Mouse (Mus musculus): ENCODE measurements around the gene Pex16.

Pex16 gene

DNA sequence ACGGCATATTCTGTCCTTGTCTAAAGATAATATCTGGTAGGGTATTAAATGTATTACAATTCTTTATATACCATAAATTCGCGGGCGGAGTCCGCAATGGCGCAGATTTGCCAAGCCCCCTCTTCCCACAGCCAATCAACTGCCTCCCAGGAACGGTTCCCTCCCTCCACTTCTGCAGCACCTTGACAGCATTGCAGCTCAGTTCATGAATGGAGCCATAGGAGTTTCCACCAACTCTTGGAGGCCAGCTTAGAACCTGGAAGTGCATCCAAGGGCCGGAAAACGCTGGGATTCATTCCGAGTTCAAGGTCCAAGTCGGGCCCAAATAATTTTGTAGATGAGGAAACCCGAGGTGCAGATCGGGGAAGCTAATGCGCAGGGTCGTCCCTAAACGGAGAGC is at the start of gene Pex16, which contains the start of gene Large2:
Pex16 (plus strand) TSS at position 163 of the 400 bp plus-strand sequence.
Large2 (minus strand) TSS at position 356 of the 400 bp plus-strand sequence.
- DNase-seq (ENCODE audit: low spot score in 2 of 2), result peak; percentile 52 to 63

DNA sequence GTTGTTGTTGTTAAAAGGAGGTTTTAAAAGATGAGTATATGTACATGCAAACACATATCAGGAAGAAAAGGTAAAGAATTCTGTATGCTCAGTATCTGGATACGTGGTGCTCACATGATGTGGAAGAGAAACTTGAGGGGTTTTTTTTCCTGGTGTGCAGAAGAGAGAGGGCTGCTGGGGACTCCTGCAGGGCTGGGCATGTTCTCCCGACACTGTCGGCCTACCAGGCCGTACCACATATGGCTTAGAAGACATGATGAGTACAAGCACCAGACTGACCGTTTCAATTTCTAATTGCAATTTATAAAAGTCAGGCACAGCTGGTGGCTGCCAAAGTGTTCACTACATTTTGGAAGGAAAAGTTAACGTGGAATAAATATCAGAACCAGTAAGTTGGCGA is 48.8 kb upstream of the Pex16 start:
- no peak for DNase-seq (ENCODE audit: low spot score in 2 of 2)

DNA sequence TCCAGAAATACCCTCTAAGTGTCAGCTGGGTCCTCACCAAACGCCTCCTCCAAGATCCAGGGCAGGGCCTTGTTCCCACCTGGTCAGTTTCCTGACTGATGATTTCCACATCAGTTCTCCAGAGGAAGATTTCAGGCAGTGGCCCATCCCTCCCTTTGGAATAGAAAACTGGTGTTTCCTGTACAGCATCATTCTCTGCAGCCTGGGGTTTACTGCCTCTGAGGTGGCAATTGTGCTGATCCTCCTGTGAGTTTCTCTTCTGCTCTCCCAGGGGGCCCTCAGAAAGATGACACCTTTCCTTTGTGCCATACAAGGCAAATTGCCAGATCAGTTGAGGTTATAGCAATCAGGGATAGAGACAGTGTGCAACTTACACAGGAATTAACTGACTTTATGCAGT is 48.3 kb upstream of the Pex16 start:
- no peak for DNase-seq (ENCODE audit: low spot score in 2 of 2)

DNA sequence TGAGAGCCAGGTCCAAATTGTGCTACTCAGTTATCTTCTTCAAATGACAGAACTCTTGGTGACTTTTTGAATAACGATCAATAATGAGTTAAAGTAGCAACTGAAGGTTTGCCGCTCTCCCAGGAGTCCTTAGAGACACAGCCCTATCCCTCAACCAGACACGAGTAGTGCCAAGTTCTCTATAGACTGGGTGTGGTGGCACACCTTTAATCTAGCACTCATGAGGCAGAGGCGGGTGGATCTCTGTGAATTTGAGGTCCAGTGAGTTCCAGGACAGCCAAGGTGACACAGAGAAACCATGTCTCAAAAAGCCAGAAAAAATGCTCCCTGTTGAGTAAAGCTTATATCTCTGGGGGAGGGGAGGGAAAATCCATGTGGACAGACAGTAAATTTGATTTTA is 46.9 kb upstream of the Pex16 start:
- DNase-seq (ENCODE audit: low spot score in 2 of 2), result no peak

DNA sequence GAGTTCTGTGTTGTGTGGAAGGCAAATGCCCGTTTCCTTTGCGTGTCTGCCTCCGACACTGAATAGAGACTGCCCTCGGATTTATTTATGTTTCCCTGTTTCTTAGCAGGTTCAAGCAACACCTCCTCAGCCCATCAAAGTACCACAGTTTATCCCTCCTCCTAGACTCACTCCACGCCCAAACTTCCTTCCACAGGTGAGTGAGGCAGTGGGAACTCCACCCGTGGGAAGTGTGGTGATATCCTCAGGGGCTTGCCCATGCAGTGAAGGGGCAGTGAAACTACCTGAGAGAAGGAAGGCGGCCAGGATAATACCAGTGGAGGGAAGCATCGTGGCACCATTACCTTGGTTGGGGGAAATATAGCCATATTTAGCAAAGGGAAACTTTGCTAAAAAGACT is 46.3 kb upstream of the Pex16 start:
- no peak for DNase-seq (ENCODE audit: low spot score in 2 of 2)

DNA sequence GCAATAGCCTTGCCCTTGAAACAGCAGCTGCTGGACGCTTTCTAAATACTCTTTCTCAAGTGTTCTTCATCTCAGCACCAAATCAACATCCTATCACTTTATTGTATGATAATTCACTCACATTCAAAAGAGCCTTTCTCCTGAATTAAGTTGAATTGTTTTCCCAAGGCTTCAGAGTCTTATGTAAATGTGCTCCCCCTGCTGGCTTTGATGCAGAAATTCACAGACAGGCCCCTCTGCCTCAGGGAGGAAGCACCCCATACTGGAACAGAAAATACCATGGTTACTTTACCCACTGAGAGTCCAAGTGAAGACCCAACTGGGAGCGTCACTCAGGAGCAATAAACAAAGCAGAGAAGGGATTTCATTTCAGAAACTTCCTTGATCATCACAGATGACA is 43.6 kb upstream of the Pex16 start:
- peak; percentile 29 to 54 for DNase-seq (ENCODE audit: low spot score in 2 of 2)

DNA sequence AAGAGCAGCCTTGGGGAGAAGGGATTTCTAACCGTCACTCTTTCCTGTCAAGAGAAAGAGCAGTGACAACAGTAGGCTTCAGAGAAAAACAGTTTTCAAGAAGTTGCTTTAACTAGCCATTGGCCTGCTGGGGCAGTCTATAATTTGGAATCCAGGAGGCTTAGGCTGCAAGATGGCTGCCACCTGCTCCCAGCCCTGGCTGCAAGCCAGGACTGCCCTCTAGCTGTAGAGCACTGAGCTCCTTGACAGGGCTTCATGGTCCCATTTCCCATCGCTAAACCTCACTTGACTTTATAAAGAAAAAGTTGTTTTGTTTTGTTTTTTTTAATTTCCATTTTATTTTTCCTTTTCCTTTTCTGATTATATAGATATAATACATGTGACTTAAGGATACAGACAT is 43.1 kb upstream of the Pex16 start:
- DNase-seq (ENCODE audit: low spot score in 2 of 2), result no peak

DNA sequence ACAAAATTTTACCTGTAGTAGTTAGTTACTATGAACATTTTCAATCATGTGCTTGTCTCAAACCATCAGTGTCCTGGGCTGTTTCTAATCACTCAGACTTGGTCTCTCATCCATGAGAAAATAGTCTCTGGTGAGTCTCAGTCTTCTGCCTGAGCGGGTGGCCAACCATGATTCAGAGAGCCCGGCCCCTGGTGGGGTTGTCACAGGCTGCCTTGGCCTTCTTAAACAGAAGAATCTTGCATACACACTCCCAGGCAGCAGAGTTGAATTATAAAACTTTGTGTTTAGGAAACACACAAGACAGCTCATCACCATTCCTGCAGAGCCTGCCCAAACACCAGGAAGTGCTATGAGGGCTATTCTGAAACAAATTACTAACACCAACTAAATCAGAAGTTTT is 42.6 kb upstream of the Pex16 start:
- DNase-seq (ENCODE audit: low spot score in 2 of 2), result no peak

DNA sequence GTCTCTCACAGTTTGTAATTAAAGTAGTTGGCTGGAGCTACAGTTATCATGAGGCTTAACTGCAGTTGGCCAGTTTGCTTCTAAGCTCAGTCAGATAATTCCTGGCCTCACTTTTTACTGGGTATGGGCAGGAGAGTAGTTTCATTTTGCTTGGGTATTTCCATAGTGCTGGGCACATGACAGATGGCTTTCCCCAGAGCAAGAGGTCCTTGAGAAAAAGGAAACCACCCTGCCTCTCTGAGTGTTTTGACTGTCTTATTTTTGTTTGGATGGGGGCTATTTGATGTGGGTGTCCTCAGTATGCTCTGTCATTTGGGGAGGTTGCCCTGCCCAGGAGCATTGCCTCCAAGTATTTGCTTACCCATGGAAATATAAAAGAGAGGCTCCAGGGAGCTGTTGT is 32.1 kb upstream of the Pex16 start:
- no peak for DNase-seq (ENCODE audit: low spot score in 2 of 2)

DNA sequence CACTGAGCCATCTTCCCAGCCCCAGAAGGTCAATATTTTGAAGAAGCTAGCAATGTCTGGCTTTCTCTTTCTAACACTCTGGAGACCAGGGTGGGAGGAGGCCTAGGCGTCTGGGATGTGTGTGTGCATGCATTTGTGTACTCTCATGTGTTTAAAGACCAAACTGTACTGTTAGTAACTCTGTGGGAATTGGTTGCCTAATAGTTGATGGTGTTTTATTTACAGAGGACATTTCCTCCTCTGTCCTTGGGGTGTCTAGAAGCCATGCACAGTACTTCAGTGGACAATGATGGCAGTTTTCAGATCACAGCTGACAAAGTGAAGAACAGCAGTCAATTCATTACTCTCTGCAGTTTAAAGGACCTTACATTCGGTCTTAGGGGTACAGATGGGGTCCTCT is 27.3 kb upstream of the Pex16 start:
- DNase-seq (ENCODE audit: low spot score in 2 of 2), result no peak

DNA sequence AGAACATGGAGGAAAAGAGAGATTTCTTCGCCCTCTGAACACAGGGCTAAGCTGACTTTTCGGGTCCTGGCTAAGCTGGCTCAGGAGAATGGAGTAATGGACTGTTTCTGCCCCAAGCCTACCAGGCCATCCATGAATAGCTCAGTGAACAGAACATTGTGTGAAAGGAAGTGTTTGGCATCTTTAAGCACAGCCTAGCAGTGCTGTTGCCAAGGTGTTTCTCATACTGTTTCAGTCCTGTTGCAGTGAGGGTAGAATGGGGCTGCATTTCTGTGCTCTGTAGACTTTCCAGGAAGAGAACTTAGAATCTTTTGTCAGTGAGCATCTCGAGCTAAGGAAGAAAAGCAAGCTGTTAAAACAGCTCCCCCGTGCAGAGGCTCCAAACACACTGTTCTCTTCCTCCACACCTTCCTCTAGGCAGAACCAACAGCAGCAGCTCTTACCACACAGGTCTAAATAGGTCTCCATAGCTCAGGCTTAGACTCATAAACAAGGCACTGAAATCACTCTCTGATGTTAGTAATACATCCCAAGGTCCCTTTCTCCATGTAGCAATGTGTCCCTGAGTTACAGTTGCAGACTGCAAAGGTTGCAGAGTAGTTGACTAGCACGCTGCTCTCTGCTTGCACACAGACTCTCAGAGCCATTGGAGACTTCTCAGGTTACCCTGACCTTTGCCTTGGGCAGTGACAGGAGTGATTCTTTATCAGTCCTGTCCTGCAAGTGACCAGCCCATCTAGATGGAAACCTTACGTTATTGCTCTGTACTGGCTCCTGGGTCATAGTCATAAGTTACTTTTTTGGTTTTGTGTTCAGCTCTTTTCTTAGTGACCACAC is 24.7 kb upstream of the Pex16 start:
- DNase-seq (ENCODE audit: low spot score in 2 of 2), result no peak

DNA sequence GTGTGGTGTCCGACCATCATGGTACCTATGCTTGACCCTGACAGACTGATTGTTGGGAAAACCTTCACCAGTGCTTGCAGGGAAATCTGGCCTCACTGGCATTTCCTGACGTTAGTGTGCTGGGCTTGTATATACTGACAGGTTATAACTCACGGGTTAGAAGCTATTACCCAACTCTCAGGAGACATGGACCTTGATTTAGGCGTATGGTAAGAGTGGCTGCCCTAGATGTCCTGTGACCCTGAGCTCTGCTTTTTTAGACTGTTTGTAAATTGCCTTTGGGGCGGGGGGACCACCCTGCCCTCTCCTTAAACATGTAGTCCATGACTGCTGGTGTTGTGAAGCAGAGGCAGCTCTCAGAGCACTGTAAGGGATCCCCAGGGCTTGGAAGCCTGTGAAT is 23.8 kb upstream of the Pex16 start:
- DNase-seq (ENCODE audit: low spot score in 2 of 2), result no peak

DNA sequence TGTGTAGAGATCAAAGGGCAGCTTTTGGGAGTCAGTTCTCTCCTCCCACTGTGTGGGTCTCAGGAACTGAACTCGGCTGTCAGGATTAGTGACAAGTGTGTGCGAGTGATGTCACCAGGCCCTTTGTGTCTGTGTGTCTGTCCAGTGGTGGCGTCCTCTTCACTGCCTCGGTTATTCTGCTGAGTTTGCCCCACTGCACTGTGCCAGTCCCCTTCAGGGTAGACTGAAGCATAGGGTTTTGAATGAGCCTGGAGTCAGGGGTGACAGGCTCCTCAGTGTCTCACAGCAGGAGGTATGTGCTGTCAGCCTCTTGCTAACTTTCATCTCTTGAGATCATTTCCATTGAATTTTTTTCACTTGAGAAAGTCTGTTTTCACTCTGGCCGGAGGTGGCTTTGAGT is 21.1 kb upstream of the Pex16 start:
- DNase-seq (ENCODE audit: low spot score in 2 of 2), result no peak

DNA sequence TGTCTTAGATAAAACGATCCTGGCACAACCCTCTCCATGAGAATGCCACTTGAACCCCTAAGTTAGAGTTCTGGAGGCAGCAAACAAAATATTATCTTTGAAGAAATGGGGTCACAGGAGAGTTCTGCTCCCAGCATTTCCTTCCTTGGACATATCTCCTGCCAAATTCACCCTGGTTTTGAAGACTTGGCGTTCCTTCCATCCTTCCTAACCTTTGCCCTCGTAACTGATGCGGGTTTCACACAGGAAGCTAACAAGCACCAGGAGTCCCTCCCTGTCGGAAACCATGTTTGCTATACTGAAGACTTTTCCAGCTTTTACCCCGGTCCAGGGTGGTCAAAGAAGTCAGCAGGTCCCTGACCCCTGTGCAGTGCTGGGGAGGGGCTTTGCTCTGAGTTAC is 20.3 kb upstream of the Pex16 start:
- no peak for DNase-seq (ENCODE audit: low spot score in 2 of 2)

DNA sequence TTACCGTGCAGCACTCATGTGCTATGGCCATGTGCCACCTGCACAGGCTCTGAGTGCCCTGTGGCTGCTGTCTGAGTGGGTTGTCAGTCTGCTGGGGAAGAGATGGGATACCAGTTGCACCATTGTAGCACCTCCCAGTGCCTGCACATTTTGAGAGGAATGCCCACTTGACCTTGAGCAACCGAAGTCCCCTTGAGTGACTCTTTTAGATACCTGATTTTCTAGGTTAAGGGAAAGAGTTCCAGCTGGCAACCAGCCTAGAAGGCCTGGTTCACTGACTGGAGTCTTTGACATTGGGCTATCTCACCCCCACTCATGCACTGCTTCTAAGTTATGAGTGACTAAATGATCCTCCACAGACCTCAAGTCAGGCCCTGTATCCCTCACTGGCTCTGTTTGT is 15.2 kb upstream of the Pex16 start:
- no peak for DNase-seq (ENCODE audit: low spot score in 2 of 2)

DNA sequence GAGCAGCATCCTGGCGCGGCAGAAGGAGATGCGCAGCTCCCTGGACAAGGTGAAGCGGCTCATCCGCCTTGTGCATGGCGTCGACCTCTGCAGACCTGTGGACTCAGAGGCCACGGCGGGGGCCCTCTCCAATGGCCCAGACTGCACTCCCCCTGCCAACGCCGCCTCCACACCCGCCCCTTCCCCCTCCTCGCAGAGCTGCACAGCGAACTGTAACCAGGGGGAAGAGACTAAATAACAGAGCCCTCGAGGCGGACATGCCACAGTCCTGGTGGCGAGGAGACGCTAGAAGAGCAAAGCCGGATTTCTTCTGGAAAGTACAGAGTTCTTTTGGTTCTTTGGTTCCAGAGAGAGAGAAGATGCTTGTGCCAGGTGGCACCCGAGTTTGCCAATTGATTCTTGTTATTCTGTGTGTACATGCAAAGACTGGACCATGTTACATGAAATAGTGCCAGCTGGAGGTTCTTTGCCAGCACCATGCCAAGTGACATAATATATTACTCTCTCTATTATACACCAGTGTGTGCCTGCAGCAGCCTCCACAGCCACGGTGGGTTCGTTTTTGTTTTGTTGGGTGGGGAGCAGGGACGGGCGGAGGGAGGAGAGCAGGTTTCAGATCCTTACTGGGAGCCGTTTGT is 14.2 kb upstream of the Pex16 start:
- no peak for DNase-seq (ENCODE audit: low spot score in 2 of 2)

DNA sequence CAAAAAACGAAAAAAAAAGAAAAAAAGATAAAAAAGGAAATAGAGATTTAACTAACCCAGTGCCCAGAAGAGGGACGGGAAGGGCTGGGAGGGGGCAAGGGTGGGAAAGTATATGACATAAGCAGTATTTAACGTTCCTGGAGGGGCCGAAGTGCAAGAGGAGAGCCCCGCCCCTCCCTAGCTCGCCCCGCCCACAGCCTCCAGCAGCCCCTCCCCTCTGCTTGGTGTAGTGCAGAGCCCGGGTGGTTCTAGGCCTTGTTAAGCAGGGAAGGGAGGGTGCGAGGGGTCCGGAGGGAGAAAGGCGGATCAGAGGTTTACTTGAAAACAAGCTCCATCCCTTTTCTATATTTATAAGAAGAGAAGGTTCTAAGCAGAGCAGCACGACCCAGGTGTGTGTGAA is 13.6 kb upstream of the Pex16 start:
- no peak for DNase-seq (ENCODE audit: low spot score in 2 of 2)

DNA sequence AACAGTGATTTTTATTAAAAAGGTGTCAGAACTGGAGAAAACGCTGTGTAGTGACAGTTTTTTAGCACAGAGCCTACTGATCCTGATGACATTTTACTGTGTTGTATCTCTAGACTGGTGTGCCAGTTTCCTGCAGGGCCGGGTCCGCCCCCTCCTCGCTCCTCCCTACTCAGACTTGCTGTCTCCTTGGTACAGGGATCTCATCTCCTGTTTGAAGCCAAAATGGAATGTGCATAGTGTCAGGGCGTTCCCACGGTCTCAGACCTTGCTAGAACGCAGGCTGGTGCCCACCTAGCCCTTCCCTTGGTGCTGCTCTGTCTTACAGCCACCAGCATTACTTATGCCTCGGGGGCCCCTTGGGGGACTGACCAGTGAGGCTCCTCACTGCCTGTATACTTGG is 12.7 kb upstream of the Pex16 start:
- peak in 1 of 2 experiments; percentile 13 for DNase-seq (ENCODE audit: low spot score in 2 of 2)

DNA sequence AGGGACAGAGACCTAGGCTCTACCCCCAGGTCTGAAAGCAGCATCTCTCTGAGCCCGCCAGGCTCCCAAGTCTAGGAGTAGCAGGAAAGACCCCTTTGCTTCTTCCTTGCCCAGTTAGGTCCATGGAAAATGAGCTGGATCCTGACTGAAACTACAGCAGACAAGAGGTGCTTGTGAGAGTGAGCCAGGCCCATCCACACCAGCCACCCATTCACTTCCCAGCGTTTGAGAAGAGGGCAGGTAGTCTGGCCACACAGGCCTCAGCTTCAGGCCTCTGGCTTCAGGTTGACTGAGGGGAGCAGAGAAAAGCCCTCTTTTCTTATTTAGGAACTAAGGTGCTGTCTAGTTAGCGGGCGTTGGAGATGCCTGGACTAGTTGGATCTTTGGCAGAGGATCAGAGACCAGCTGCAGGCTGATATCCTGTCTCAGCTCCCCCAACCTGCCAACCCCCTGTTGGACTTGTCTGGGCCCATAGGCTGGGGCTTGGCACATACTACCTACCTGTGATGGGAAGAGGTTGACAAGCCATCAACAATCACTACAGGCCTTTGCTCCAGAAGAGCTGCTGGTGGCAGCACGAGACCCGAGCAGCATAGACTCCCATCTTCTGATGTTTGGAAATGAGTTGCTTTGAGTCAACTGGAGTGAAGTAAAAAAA is 11.8 kb upstream of the Pex16 start:
- no peak for DNase-seq (ENCODE audit: low spot score in 2 of 2)

DNA sequence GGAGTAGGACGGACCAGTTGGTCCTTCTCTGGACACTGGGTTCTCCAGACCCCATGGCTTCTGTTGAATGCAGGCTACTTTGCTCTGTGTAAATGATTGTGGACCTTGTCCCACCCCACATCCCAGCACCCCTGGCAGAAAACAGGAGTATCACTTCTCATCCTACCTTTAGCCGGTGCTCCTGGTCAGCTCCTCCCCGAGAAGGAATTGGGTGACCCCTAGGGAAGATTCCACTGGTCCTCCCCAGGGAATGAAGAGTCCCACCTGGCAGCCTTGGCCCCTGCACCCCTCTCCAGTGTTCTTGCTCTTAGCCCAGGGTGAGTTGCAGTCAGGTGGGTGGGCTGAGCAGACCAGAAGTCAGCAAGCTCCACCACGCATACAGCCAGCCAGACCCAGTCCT is 10.4 kb upstream of the Pex16 start:
- no peak for DNase-seq (ENCODE audit: low spot score in 2 of 2)

DNA sequence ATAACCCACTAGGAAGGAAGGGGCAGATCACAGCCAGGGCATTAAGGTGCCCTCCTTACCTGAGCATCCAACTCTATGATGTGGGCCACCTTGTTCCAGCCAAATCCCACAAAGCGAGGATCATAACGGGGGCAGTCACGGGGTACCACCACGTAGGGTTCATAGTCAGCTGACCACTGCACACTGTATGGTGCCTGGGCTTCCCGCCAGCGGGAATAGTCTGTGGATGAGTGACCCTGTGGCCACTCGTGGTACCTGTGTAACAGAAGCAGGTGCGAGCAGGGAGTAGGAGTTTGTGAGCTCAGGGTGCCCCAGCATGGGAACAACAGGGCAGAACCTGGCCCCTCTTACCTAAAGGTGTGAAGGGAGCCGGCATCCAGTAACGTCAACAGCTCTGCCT is 8.9 kb upstream of the Pex16 start:
- DNase-seq (ENCODE audit: low spot score in 2 of 2), result no peak

DNA sequence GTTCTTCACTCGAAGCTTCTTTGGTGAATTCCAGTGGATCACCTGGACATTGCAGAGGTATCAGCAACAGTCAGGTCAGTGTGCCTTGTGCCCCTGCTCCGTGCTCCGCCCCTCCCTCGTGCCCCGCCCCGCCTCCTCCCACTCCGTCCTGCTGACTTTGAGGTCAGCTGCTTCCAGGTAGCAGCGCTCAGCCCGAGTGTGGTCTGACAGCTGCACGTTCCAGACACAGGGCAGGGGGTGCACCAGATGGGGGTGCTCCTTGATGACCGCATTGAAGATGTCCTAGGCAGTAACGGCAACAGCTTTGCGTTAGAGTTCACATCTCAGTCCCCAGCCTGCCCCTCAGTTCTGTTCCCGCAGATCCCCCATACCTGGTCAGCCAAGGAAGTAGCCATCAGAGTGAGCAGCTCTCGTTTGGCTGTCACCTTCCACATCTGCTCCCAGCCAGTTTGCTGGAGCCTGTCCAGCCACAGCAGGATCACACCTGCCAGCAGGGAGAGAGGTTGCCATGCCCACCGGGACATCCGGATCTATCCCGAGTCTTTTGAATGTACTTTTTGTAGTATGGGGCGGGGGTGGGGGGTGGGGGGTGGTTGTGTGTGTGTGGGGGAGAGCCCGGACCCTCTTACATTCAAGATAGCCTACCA is 7.0 kb upstream of the Pex16 start:
- DNase-seq (ENCODE audit: low spot score in 2 of 2), result no peak

All from right cerebral cortex, adult 2 months (tissue).